Mouse (Mus musculus): ENCODE measurements at regions not wholly inside any gene's neighbourhood (a gene's known extent, or its start where the extent isn't known, plus 50 kb on each side); places are given as distances from the start of the nearest gene placed in this dataset.
A peak's percentile ranks its signal among the peaks of the same experiment; 100 is the strongest.

GRCm38 (mm10) chr6:7120136-7120535, 164.3 kb downstream of the Sdhaf3 start:
- Histone ChIP-seq H3K27ac (replicated peaks) (no peak overlapping the region), H3K4me3 (replicated peaks) (no peak overlapping the region), H3K27me3 (replicated peaks) (no peaks in the 10 kb centered on the region), H3K36me3 (no peaks in the 10 kb centered on the region), H3K4me2 (no peak overlapping the region), H3K9me3 (replicated peaks) (no peaks in the 10 kb centered on the region), H3K9ac (replicated peaks) (no peak overlapping the region), H3K4me1 (no peaks in the 10 kb centered on the region)
- no peak for ATAC-seq (ENCODE audit: low FRiP score)
- 30% methylated on average over 4 of the region's 4 CpGs for WGBS

- no peak overlapping the region for H3K9ac ChIP-seq (replicated peaks)
- H3K27me3 ChIP-seq (replicated peaks), result no peaks in the 10 kb centered on the region
- 96% methylated on average over 11 of the region's 11 CpGs for WGBS
- no peaks in the 10 kb centered on the region for H3K4me1 ChIP-seq
- ATAC-seq (ENCODE audit: low FRiP score), result no peak
- H3K4me2 ChIP-seq, result no peak overlapping the region
- H3K27ac ChIP-seq (replicated peaks), result no peak overlapping the region
- no peaks in the 10 kb centered on the region for H3K9me3 ChIP-seq (replicated peaks)
- no peak overlapping the region for H3K4me3 ChIP-seq (replicated peaks)
- H3K36me3 ChIP-seq, result no peaks in the 10 kb centered on the region
Observed at GRCm38 (mm10) chr6:7133042-7133441, 177.2 kb downstream of the Sdhaf3 start.

GRCm38 (mm10) chr6:7134062-7134461, 178.3 kb downstream of the Sdhaf3 start:
- no peak for ATAC-seq (ENCODE audit: low FRiP score)
- Histone ChIP-seq H3K4me2 (no peak overlapping the region), H3K9me3 (replicated peaks) (no peaks in the 10 kb centered on the region), H3K36me3 (no peaks in the 10 kb centered on the region), H3K9ac (replicated peaks) (no peak overlapping the region), H3K4me3 (replicated peaks) (no peak overlapping the region), H3K27ac (replicated peaks) (no peak overlapping the region), H3K27me3 (replicated peaks) (no peaks in the 10 kb centered on the region), H3K4me1 (no peaks in the 10 kb centered on the region)
- 91% methylated on average over 4 of the region's 4 CpGs for WGBS

GRCm38 (mm10) chr6:7134888-7135287, 179.1 kb downstream of the Sdhaf3 start:
- no peaks in the 10 kb centered on the region for H3K9me3 ChIP-seq (replicated peaks)
- H3K4me3 ChIP-seq (replicated peaks), result no peak overlapping the region
- no peaks in the 10 kb centered on the region for H3K36me3 ChIP-seq
- no peak for ATAC-seq (ENCODE audit: low FRiP score)
- whole genome bisulfite sequencing, result 88% methylated on average over 1 of the region's 1 CpGs
- no peak overlapping the region for H3K4me2 ChIP-seq
- H3K9ac ChIP-seq (replicated peaks), result no peak overlapping the region
- H3K27ac ChIP-seq (replicated peaks), result no peak overlapping the region
- H3K4me1 ChIP-seq, result no peaks in the 10 kb centered on the region
- H3K27me3 ChIP-seq (replicated peaks), result no peaks in the 10 kb centered on the region

- ATAC-seq (ENCODE audit: low FRiP score), result no peak
- Histone ChIP-seq H3K4me2 (no peak overlapping the region), H3K36me3 (no peaks in the 10 kb centered on the region), H3K27me3 (replicated peaks) (no peaks in the 10 kb centered on the region), H3K4me3 (replicated peaks) (no peak overlapping the region), H3K4me1 (no peaks in the 10 kb centered on the region), H3K9me3 (replicated peaks) (0 out of 2 replicates have a peak, but pooled peaks cover 4% of the 10 kb centered on the region), H3K27ac (replicated peaks) (no peak overlapping the region), H3K9ac (replicated peaks) (no peak overlapping the region)
- 79% methylated on average over 2 of the region's 2 CpGs for WGBS
Observed at GRCm38 (mm10) chr6:7181711-7182110, 225.9 kb downstream of the Sdhaf3 start.

GRCm38 (mm10) chr6:7199046-7199599, 243.3 kb downstream of the Sdhaf3 start:
- no peak for ATAC-seq (ENCODE audit: low FRiP score)
- 47% methylated on average over 8 of the region's 8 CpGs for WGBS
- Histone ChIP-seq H3K36me3 (no peaks in the 10 kb centered on the region), H3K9ac (replicated peaks) (no peak overlapping the region), H3K27me3 (replicated peaks) (no peaks in the 10 kb centered on the region), H3K9me3 (replicated peaks) (no peaks in the 10 kb centered on the region), H3K27ac (replicated peaks) (no peak overlapping the region), H3K4me1 (no peaks in the 10 kb centered on the region; the same call in 1 of the 2 replicates), H3K4me2 (no peak overlapping the region), H3K4me3 (replicated peaks) (no peak overlapping the region)

- Histone ChIP-seq H3K4me3 (replicated peaks) (no peak overlapping the region), H3K4me1 (no peaks in the 10 kb centered on the region), H3K4me2 (no peak overlapping the region), H3K36me3 (no peaks in the 10 kb centered on the region), H3K9me3 (replicated peaks) (no peaks in the 10 kb centered on the region), H3K27ac (replicated peaks) (no peak overlapping the region), H3K9ac (replicated peaks) (no peak overlapping the region), H3K27me3 (replicated peaks) (no peaks in the 10 kb centered on the region)
- 45% methylated on average over 4 of the region's 4 CpGs for WGBS
- 0 out of 2 replicates have a peak, but pooled peaks have one; percentile 50 for ATAC-seq (ENCODE audit: low FRiP score)
Observed at GRCm38 (mm10) chr6:7215880-7216279, 260.1 kb downstream of the Sdhaf3 start.

GRCm38 (mm10) chr6:7252286-7252685, 296.5 kb downstream of the Sdhaf3 start:
- Histone ChIP-seq H3K27me3 (replicated peaks) (no peaks in the 10 kb centered on the region), H3K4me1 (no peaks in the 10 kb centered on the region), H3K4me3 (replicated peaks) (no peak overlapping the region), H3K36me3 (no peaks in the 10 kb centered on the region), H3K4me2 (no peak overlapping the region), H3K9ac (replicated peaks) (no peak overlapping the region), H3K9me3 (replicated peaks) (no peaks in the 10 kb centered on the region), H3K27ac (replicated peaks) (no peak overlapping the region)
- ATAC-seq (ENCODE audit: low FRiP score), result no peak
- WGBS, result 70% methylated on average over 7 of the region's 7 CpGs

- Histone ChIP-seq H3K36me3 (no peaks in the 10 kb centered on the region), H3K9ac (replicated peaks) (no peak overlapping the region), H3K4me3 (replicated peaks) (no peak overlapping the region), H3K9me3 (replicated peaks) (no peaks in the 10 kb centered on the region), H3K4me2 (no peak overlapping the region), H3K27ac (replicated peaks) (no peak overlapping the region), H3K4me1 (no peaks in the 10 kb centered on the region), H3K27me3 (replicated peaks) (no peaks in the 10 kb centered on the region)
- 53% methylated on average over 4 of the region's 4 CpGs for WGBS
- no peak for ATAC-seq (ENCODE audit: low FRiP score)
Observed at GRCm38 (mm10) chr6:7277431-7277830, 277.2 kb upstream of the Tac1 start.

GRCm38 (mm10) chr6:7306956-7307355, 247.7 kb upstream of the Tac1 start:
- no peaks in the 10 kb centered on the region for H3K4me1 ChIP-seq
- H3K9me3 ChIP-seq (replicated peaks), result no peaks in the 10 kb centered on the region
- 92% methylated on average over 1 of the region's 1 CpGs for WGBS
- H3K4me2 ChIP-seq, result no peak overlapping the region
- H3K9ac ChIP-seq (replicated peaks), result no peak overlapping the region
- no peaks in the 10 kb centered on the region for H3K36me3 ChIP-seq
- no peak overlapping the region for H3K4me3 ChIP-seq (replicated peaks)
- ATAC-seq (ENCODE audit: low FRiP score), result no peak
- no peak overlapping the region for H3K27ac ChIP-seq (replicated peaks)
- H3K27me3 ChIP-seq (replicated peaks), result no peaks in the 10 kb centered on the region

GRCm38 (mm10) chr6:7313496-7313895, 241.2 kb upstream of the Tac1 start:
- 92% methylated on average over 3 of the region's 3 CpGs for WGBS

GRCm38 (mm10) chr6:7326974-7327373, 227.7 kb upstream of the Tac1 start:
- no peaks in the 10 kb centered on the region for H3K4me1 ChIP-seq
- no peak overlapping the region for H3K4me3 ChIP-seq (replicated peaks)
- H3K4me2 ChIP-seq, result no peak overlapping the region
- H3K27me3 ChIP-seq (replicated peaks), result no peaks in the 10 kb centered on the region
- WGBS, result 58% methylated on average over 4 of the region's 4 CpGs
- no peak overlapping the region for H3K9ac ChIP-seq (replicated peaks)
- no peak for ATAC-seq (ENCODE audit: low FRiP score)
- no peaks in the 10 kb centered on the region for H3K9me3 ChIP-seq (replicated peaks)
- H3K36me3 ChIP-seq, result no peaks in the 10 kb centered on the region
- no peak overlapping the region for H3K27ac ChIP-seq (replicated peaks)

More at GRCm38 (mm10) chr6:7313496-7313895, 241.2 kb upstream of the Tac1 start:
- H3K9ac ChIP-seq (replicated peaks), result no peak overlapping the region
- no peak for ATAC-seq (ENCODE audit: low FRiP score)
- H3K36me3 ChIP-seq, result no peaks in the 10 kb centered on the region
- no peaks in the 10 kb centered on the region for H3K9me3 ChIP-seq (replicated peaks)
- no peaks in the 10 kb centered on the region for H3K27me3 ChIP-seq (replicated peaks)
- H3K4me1 ChIP-seq, result no peaks in the 10 kb centered on the region
- H3K4me2 ChIP-seq, result no peak overlapping the region
- no peak overlapping the region for H3K27ac ChIP-seq (replicated peaks)
- H3K4me3 ChIP-seq (replicated peaks), result no peak overlapping the region

- no peak overlapping the region for H3K9ac ChIP-seq (replicated peaks)
- no peak for ATAC-seq (ENCODE audit: low FRiP score)
- WGBS, result 59% methylated on average over 2 of the region's 2 CpGs
- H3K4me2 ChIP-seq, result no peak overlapping the region
- H3K4me1 ChIP-seq, result no peaks in the 10 kb centered on the region
- no peaks in the 10 kb centered on the region for H3K36me3 ChIP-seq
- H3K9me3 ChIP-seq (replicated peaks), result no peaks in the 10 kb centered on the region
- H3K4me3 ChIP-seq (replicated peaks), result no peak overlapping the region
- no peak overlapping the region for H3K27ac ChIP-seq (replicated peaks)
- H3K27me3 ChIP-seq (replicated peaks), result no peaks in the 10 kb centered on the region
Observed at GRCm38 (mm10) chr6:7356634-7357033, 198.0 kb upstream of the Tac1 start.

Data from neural tube, embryonic 15.5 days (tissue).